Mouse (Mus musculus) midbrain, embryonic 12.5 days (tissue): ENCODE data around the gene Gabrr3. TPM values are rescaled to one million over a fixed set of nuclear protein-coding genes. Genes with fewer than 3 reads are reported as not detected.
A peak's percentile ranks its signal among the peaks of the same experiment; 100 is the strongest.

Experiments used
- ATAC-seq: fragments of 200-750 bp; cut with Nextera tagmentation; 2 replicates; pipeline ENCODE4 v1.8.0; 2017; ENCODE audit warnings: low read depth, moderate TSS enrichment, moderate library complexity; ENCODE audit not compliant: low FRiP score
- H3K27ac ChIP-seq: fragments of 300-500 bp; sonication (generic); replicated peaks from 2 replicates; pipeline ENCODE4 v1.5.1; 2016; ENCODE audit warnings: mild to moderate bottlenecking
- H3K27me3 ChIP-seq: fragments of 300-500 bp; sonication (generic); 2 replicates; pipeline ENCODE4 v1.6.1; 2016; ENCODE audit warnings: mild to moderate bottlenecking
- H3K36me3 ChIP-seq: fragments of 300-500 bp; sonication (generic); 2 replicates; pipeline ENCODE4 v1.6.1; 2016
- H3K4me1 ChIP-seq: fragments of 300-500 bp; sonication (generic); 2 replicates; pipeline ENCODE4 v1.6.1; 2016
- H3K4me2 ChIP-seq: fragments of 300-500 bp; sonication (generic); replicated peaks from 2 replicates; pipeline ENCODE4 v1.6.1; 2016; ENCODE audit warnings: mild to moderate bottlenecking, moderate library complexity
- H3K4me3 ChIP-seq: fragments of 300-500 bp; sonication (generic); 2 replicates; pipeline ENCODE4 v1.5.1; 2016; ENCODE audit warnings: mild to moderate bottlenecking
- H3K9ac ChIP-seq: fragments of 300-500 bp; sonication (generic); replicated peaks from 2 replicates; pipeline ENCODE4 v1.6.1; 2016; ENCODE audit warnings: mild to moderate bottlenecking, moderate library complexity
- H3K9me3 ChIP-seq: fragments of 300-500 bp; sonication (generic); 2 replicates; pipeline ENCODE4 v1.6.1; 2016; ENCODE audit warnings: mild to moderate bottlenecking
- WGBS: fragments of 180-500 bp; shearing (Covaris S2); methylation state at CpG from one replicate; pipeline ENCODE4 v1.1.7; 2016; 5-methylcytosine and 5-hydroxymethylcytosine counted together
- polyA plus RNA-seq: library from polyadenylated mRNA; unstranded; fragments of >200 nt; fragmentation: Nextera tagmentation; extraction: Ambion mirVana; gene quantifications from 2 replicates; pipeline ENCODE4 v1.2.1, GENCODE M21; 2016

Gabrr3 gene
- polyA plus RNA-seq, 1 experiment from 2014 or later: 0.27 TPM

DNA sequence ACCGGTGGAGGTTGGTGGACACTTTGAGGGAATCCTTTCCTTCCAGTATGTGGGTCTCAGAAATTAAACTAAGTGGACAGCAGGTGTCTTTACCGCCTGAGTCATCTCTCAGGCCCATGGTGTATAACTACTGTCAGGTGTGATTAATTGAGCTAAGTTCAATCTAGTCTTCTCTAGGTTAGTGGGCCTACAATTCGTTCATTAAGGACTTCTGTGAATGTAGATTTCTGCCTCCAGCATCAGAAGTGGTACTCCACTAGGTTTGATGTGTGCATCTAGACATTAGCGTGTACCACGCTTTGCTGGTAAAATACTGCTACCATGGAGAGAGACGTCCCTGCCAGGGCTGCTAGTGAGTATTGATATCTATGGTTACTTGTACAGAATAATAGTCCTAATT, 65.4 kb downstream of the Gabrr3 start:
- ATAC-seq: no peak

DNA sequence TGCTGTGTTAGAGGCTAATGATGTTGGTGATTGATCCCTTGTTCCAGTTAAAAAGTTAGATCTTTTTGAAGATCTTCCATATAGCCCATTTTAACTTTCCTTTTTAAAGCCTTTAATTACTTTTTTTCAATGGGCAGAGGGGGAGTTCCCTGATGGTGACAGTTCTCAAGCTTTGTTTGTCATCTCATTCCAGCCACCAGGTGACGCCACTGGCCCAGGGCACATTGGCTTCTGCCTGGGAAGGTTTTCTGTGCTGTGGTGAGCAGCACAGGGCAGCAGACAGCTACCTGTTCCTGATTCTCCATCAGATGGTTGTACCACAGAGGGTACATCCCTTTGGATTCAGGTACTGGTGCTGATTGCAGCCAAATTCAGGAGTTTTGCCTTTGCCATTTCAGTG, 67.7 kb downstream of the Gabrr3 start:
- no peak overlapping the region for H3K9ac ChIP-seq
- no peak for ATAC-seq
- no peaks in the 10 kb centered on the region for H3K36me3 ChIP-seq
- H3K4me3 ChIP-seq: no peak overlapping the region
- no peaks in the 10 kb centered on the region for H3K9me3 ChIP-seq
- H3K4me2 ChIP-seq: no peak overlapping the region
- H3K27me3 ChIP-seq: no peaks in the 10 kb centered on the region
- H3K4me1 ChIP-seq: peaks cover 4% of the 10 kb centered on the region; the same call in 1 of the 2 replicates
- H3K27ac ChIP-seq: no peak overlapping the region
- 15% methylated on average over 1 of the region's 1 CpGs for WGBS

More for the DNA sequence above, 65.4 kb downstream of the Gabrr3 start:
- WGBS: 61% methylated on average over 6 of the region's 6 CpGs
- Histone ChIP-seq H3K36me3 (no peaks in the 10 kb centered on the region), H3K9ac (peak overlapping the region; percentile 53; the same call in 1 of the 2 replicates), H3K4me2 (peak overlapping the region; percentile 75), H3K4me1 (peaks cover 4% of the 10 kb centered on the region; the same call in 1 of the 2 replicates), H3K27ac (no peak overlapping the region), H3K27me3 (no peaks in the 10 kb centered on the region), H3K9me3 (no peaks in the 10 kb centered on the region), H3K4me3 (peak overlapping the region; percentile 60)

DNA sequence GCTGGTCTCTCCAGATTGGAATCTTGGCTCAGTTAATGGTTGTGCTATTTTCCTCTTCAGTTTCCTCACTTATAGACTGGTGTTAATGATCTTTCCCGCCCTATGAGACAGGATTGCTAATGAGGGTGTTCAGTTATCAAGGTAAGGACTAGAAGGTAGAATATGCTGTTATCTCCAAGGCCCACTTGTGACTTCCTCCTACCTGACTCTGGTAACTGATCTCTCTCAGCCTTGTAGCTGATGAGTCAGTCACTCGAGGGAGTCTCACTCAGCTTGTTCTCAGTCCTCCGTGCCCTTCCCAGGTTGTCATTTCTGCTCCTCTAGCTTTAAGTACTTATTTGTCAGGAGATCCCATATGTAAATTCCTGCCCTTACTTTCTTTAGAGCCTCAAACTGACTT, 70.8 kb downstream of the Gabrr3 start:
- H3K4me3 ChIP-seq: no peak overlapping the region
- no peak overlapping the region for H3K4me2 ChIP-seq
- H3K4me1 ChIP-seq: no peaks in the 10 kb centered on the region
- no peak overlapping the region for H3K9ac ChIP-seq
- WGBS: 90% methylated on average over 3 of the region's 3 CpGs
- no peak for ATAC-seq
- no peaks in the 10 kb centered on the region for H3K9me3 ChIP-seq
- H3K36me3 ChIP-seq: no peaks in the 10 kb centered on the region; the same call in 1 of the 2 replicates
- H3K27me3 ChIP-seq: no peaks in the 10 kb centered on the region
- H3K27ac ChIP-seq: no peak overlapping the region

DNA sequence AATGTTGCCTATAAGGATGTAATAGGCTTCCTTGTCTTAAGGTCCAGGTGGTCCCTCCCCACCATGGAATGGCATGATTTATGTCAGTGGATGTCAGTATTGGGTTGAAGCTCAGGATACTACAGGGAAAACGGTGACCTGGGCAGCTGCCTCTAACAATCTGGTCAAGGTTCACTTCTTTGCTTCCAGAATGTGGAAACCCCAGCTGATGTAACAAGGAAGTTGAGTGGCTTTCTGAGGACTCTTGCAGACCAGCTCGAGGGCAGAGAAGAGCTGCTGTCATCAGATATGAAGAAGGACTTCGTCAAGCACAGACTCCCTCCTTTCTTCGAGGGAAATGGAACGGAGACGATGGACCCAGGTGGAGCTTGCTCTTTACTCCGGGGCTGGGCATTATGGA, 80.1 kb downstream of the Gabrr3 start:
- H3K4me3 ChIP-seq: no peak overlapping the region
- no peak for ATAC-seq
- no peaks in the 10 kb centered on the region for H3K9me3 ChIP-seq
- no peak overlapping the region for H3K27ac ChIP-seq
- H3K27me3 ChIP-seq: no peaks in the 10 kb centered on the region
- 91% methylated on average over 7 of the region's 7 CpGs for WGBS
- H3K36me3 ChIP-seq: peaks cover 26% of the 10 kb centered on the region
- no peak overlapping the region for H3K9ac ChIP-seq
- H3K4me1 ChIP-seq: no peaks in the 10 kb centered on the region
- no peak overlapping the region for H3K4me2 ChIP-seq

DNA sequence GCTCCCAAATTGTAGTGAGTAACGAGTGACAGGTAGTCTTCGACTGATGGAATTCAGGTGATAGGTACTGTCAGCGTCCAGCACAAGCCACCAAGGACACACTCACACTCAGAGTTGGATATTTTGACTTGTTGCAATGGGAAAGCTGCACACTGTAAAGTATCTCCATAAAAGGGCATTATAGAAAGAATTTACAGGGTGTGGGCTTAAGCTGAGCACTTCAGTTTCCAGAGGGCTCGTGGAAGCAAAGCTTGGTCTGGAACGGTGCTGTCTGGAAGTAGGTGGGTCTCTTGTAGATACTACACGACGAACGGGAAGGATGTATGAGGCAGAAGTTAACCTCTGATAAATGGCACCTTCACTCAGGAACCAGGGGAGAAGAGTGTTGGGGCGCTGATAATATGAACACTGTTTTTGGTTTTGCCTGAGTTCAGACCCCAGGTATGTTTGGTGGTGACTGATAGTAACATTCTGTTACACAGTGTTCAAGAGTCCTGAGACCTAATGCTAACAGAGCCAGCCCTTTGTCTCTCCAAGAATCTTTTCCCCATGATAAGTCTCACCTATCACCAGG, 80.9 kb downstream of the Gabrr3 start:
- WGBS: 93% methylated on average over 9 of the region's 9 CpGs
- no peak for ATAC-seq
- Histone ChIP-seq H3K4me2 (no peak overlapping the region), H3K27me3 (no peaks in the 10 kb centered on the region), H3K4me3 (no peak overlapping the region), H3K9ac (no peak overlapping the region), H3K9me3 (no peaks in the 10 kb centered on the region), H3K27ac (no peak overlapping the region), H3K4me1 (no peaks in the 10 kb centered on the region), H3K36me3 (peaks cover 26% of the 10 kb centered on the region)

DNA sequence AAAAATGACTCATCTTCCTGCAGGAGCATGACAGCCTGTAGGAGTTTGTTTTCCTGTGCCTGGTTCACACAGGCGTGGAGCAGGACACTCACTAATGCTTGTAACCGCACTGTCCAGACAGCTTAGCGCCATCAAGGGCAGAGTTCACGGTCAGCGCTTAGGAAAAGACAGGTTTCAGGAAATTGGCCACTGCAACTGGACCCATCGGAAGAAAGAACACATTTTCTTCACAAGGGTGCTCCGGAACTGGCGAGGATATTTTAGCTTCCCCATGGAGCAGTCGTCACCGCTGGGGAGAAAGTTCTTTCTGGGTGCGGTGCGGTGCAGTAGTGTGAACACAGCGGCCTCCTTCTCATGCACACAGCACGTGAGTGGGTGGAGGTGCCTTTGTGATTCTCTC, 86.1 kb downstream of the Gabrr3 start:
- H3K4me2 ChIP-seq: no peak overlapping the region
- ATAC-seq: no peak
- peaks cover 20% of the 10 kb centered on the region for H3K36me3 ChIP-seq
- H3K4me1 ChIP-seq: no peaks in the 10 kb centered on the region
- no peak overlapping the region for H3K27ac ChIP-seq
- H3K27me3 ChIP-seq: no peaks in the 10 kb centered on the region
- 93% methylated on average over 14 of the region's 14 CpGs for WGBS
- H3K9me3 ChIP-seq: no peaks in the 10 kb centered on the region
- no peak overlapping the region for H3K9ac ChIP-seq
- no peak overlapping the region for H3K4me3 ChIP-seq

DNA sequence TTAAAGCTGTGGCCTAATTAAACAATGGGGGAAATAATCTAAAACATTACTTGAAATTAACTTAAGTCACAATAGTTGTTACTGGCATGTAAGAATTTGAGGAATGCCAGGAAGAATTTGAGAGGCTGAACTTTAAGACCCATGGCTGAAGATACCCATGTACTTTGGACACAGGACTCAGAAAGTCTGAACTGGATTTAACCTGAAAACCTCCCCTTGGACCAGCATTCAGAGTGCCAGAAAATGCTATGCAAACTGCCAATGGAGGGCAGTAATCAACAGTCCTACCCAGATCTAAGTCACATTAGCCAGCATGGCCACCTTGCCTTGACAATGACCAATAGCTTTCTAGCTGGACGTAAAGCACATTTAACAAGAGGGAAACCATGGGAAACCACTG, 90.8 kb downstream of the Gabrr3 start:
- no peaks in the 10 kb centered on the region for H3K4me1 ChIP-seq
- H3K9me3 ChIP-seq: no peaks in the 10 kb centered on the region
- no peak overlapping the region for H3K4me3 ChIP-seq
- H3K36me3 ChIP-seq: peaks cover 10% of the 10 kb centered on the region; the same call in 1 of the 2 replicates
- H3K27ac ChIP-seq: no peak overlapping the region
- 92% methylated on average over 1 of the region's 1 CpGs for WGBS
- H3K27me3 ChIP-seq: no peaks in the 10 kb centered on the region
- H3K4me2 ChIP-seq: no peak overlapping the region
- no peak overlapping the region for H3K9ac ChIP-seq
- no peak for ATAC-seq

DNA sequence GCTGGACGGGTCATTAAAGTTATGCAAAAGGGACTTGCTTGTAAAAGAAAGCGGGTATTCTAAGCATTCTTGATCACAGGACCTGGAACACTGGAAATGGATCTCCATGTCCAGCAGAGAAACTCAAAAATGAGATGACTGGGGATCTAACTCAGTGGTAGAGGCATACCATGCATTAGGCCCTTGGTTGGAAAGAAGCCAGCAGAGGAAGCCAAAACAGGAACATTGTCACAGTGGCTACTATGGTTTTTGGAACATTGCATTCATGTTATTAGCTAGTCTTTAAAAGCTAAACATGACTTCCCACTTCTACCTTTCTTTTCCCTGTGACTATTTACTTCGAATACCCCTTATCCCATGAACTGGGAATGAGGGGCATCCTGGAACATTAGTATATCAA, 92.0 kb downstream of the Gabrr3 start:
- no peak overlapping the region for H3K9ac ChIP-seq
- no peak overlapping the region for H3K27ac ChIP-seq
- no peaks in the 10 kb centered on the region for H3K4me1 ChIP-seq
- H3K4me2 ChIP-seq: no peak overlapping the region
- WGBS: 89% methylated on average over 3 of the region's 3 CpGs
- H3K4me3 ChIP-seq: no peak overlapping the region
- H3K36me3 ChIP-seq: peaks cover 3% of the 10 kb centered on the region; the same call in 1 of the 2 replicates
- H3K9me3 ChIP-seq: no peaks in the 10 kb centered on the region
- ATAC-seq: no peak
- H3K27me3 ChIP-seq: no peaks in the 10 kb centered on the region

DNA sequence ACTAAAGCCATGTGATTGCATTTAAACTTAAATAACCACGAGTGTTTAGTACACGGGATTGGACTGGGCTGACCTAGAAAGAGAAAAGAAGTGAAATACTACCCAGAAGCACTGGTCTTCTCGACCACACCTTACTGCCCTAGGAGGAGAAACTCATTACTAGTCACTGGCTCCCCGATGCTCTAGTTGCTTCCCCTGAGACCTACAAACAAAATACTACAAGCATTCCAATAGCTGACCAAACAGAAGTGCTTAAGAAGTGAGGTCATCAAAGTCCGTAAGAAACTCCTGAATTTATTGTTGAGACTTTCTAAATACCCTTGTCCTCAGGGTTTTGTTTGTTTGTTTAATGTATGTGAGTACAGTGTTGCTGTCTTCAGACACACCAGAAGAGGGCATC, 102.7 kb downstream of the Gabrr3 start:
- WGBS: 87% methylated on average over 5 of the region's 5 CpGs

More for the DNA sequence above, 102.7 kb downstream of the Gabrr3 start:
- Histone ChIP-seq H3K4me3 (no peak overlapping the region), H3K27ac (no peak overlapping the region), H3K4me2 (no peak overlapping the region), H3K4me1 (no peaks in the 10 kb centered on the region), H3K36me3 (no peaks in the 10 kb centered on the region), H3K9me3 (no peaks in the 10 kb centered on the region), H3K27me3 (no peaks in the 10 kb centered on the region), H3K9ac (no peak overlapping the region)
- no peak for ATAC-seq

Other genes starting within 250 kb of the Gabrr3 start
- gene Olfr196, start 236.9 kb upstream of the Gabrr3 start, polyA plus RNA-seq: not detected in 2 replicates
- not detected in 2 replicates for gene Olfr198, start 203.8 kb upstream of the Gabrr3 start, polyA plus RNA-seq
- not detected in 2 replicates for gene Olfr199, start 187.6 kb upstream of the Gabrr3 start, polyA plus RNA-seq
- gene Olfr201, start 134.7 kb upstream of the Gabrr3 start, polyA plus RNA-seq: not detected in 2 replicates
- not detected in 2 replicates for gene Olfr202, start 120.5 kb upstream of the Gabrr3 start, polyA plus RNA-seq
- gene Olfr203, start 108.5 kb upstream of the Gabrr3 start, polyA plus RNA-seq: not detected in 2 replicates
- gene Olfr204, start 89.1 kb upstream of the Gabrr3 start, polyA plus RNA-seq: not detected in 2 replicates
- not detected in 2 replicates for gene Olfr205, start 76.2 kb upstream of the Gabrr3 start, polyA plus RNA-seq
- gene Olfr206, start 58.1 kb upstream of the Gabrr3 start, polyA plus RNA-seq: not detected in 2 replicates
- gene Olfr209, start 43.3 kb upstream of the Gabrr3 start, polyA plus RNA-seq: not detected in 2 replicates
- gene Riox2, start 64.4 kb downstream of the Gabrr3 start, polyA plus RNA-seq: 19.3 and 19.9 TPM in 2 replicates
- gene Crybg3, start 193.6 kb downstream of the Gabrr3 start, polyA plus RNA-seq: 5.5 and 5.7 TPM in 2 replicates
- gene Arl6, start 232.1 kb downstream of the Gabrr3 start, polyA plus RNA-seq: 49.3 and 50.1 TPM in 2 replicates